Mouse (Mus musculus) midbrain, postnatal 0 days (tissue): ENCODE results near the gene Lamc2. TPM values are rescaled to one million over a fixed set of nuclear protein-coding genes. Genes with fewer than 3 reads are reported as not detected.
A peak's percentile ranks its signal among the peaks of the same experiment; 100 is the strongest.
"Not testable (repeated sequence)": the region's sequence is repeated elsewhere in the genome, so short reads cannot be mapped to it uniquely, and the experiment has no call there.

ENCODE experiments used
- ATAC-seq: fragments of 200-750 bp; cut with Nextera tagmentation; 2 replicates; pipeline ENCODE4 v1.8.0; 2017; ENCODE audit warnings: moderate number of reproducible peaks, mild to moderate bottlenecking, moderate TSS enrichment, moderate library complexity; ENCODE audit not compliant: low FRiP score
- DNase-seq: peaks from one replicate; pipeline ENCODE4 v3.0.0-alpha.2; 2015; ENCODE audit warnings: low spot score
- H3K27ac ChIP-seq: fragments of 300-500 bp; sonication (generic); 2 replicates; pipeline ENCODE4 v1.5.1; 2014; ENCODE audit warnings: low read depth, mild to moderate bottlenecking, low read length, mixed read lengths
- H3K27me3 ChIP-seq: fragments of 300-500 bp; sonication (generic); 2 replicates; pipeline ENCODE4 v1.6.1; 2014; ENCODE audit warnings: low read length, control low read depth, mixed read lengths; ENCODE audit not compliant: insufficient read depth
- H3K36me3 ChIP-seq: fragments of 300-500 bp; sonication (generic); 2 replicates; pipeline ENCODE4 v1.6.1; 2014; ENCODE audit warnings: low read length, control low read depth, mixed read lengths; ENCODE audit not compliant: insufficient read depth
- H3K4me1 ChIP-seq: fragments of 300-500 bp; sonication (generic); 2 replicates; pipeline ENCODE4 v1.6.1; 2014; ENCODE audit warnings: mild to moderate bottlenecking, control low read depth, antibody characterized with exemption, low read length, mixed read lengths; ENCODE audit not compliant: insufficient read depth
- H3K4me2 ChIP-seq: fragments of 300-500 bp; sonication (generic); 2 replicates; pipeline ENCODE4 v1.6.1; 2014; ENCODE audit warnings: low read depth, mild to moderate bottlenecking, low read length, mixed read lengths; ENCODE audit not compliant: poor library complexity, severe bottlenecking
- H3K4me3 ChIP-seq: fragments of 300-500 bp; sonication (generic); 2 replicates; pipeline ENCODE4 v1.5.1; 2014; ENCODE audit warnings: low read depth, mild to moderate bottlenecking, low read length, moderate library complexity
- H3K9ac ChIP-seq: fragments of 300-500 bp; sonication (generic); replicated peaks from 2 replicates; pipeline ENCODE4 v1.6.1; 2014; ENCODE audit warnings: mild to moderate bottlenecking, low read length, moderate library complexity, mixed read lengths; ENCODE audit not compliant: poor library complexity, severe bottlenecking
- H3K9me3 ChIP-seq: fragments of 300-500 bp; sonication (generic); 2 replicates; pipeline ENCODE4 v1.6.1; 2016; ENCODE audit warnings: low read length, control low read depth
- CTCF ChIP-seq: IDR thresholded peaks from 2 replicates; pipeline ENCODE4 v1.5.1; 2016; ENCODE audit warnings: antibody characterized with exemption, mild to moderate bottlenecking
- WGBS: fragments of 180-500 bp; shearing (Covaris S2); extraction: QIAGEN DNeasy Blood & Tissue Kit; methylation state at CpG from one replicate; pipeline ENCODE4 v1.1.7; 2014; 5-methylcytosine and 5-hydroxymethylcytosine counted together
- polyA plus RNA-seq: library from polyadenylated mRNA; unstranded; fragments of >200 nt; fragmentation: Nextera tagmentation; extraction: Ambion mirVana; gene quantifications from 2 replicates; pipeline ENCODE4 v1.2.1, GENCODE M21; 2015
- total RNA-seq: library from RNA; depleted of rRNA; stranded (reverse); fragments of >200 nt; gene quantifications from 2 replicates; pipeline ENCODE4 v1.2.3, GENCODE M21; 2014

Lamc2 gene
- total and polyA plus RNA-seq, 2 experiments from 2014 or later, result 5.0 to 7.6 TPM

DNA sequence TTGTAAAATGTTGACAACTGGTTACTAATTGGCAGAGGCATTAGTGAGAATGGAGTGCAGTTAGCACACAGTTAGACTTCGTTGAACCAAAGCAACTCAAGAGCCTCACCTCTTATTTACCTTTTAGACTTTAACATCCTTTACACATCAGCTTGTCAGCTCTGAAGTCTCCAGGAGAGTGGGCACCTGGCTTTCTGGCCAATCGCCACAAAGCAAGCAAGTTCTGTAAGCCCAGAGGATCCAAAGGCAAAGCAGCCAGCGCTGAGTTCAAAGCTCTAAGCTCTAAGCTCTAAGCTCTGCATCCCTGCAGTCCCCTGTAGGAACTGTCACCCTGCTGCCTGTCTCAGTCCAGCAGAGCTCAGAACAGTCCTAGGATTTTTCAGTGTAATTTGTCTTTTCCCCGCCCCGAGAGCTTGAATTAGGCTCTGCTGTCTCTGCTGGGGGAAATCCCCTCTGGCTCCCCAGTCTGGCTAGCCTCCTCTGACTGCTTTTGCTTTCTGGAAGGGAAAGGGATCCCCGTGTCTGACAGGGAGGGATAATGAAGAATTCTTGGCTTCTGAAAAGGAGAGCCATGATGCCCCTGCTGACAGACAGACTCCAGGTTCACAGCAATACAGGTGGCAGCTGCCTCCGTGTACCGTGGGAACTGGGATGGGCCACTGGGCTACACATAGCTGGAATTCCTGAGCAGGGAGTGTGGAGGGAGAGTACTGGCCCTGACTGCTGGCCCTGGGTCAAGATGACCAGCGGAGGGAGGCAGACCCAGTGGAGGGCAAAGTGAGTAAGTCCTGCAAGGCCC, 94.6 kb downstream of the Lamc2 start:
- no peak for TF ChIP-seq CTCF
- ATAC-seq, result peak; percentile 25; the same call in 1 of the 2 replicates
- no peak for DNase-seq
- H3K4me1 ChIP-seq, result no peaks in the 10 kb centered on the region
- 0 out of 2 replicates have a peak overlapping the region, but pooled peaks have one; percentile 8 for H3K9ac ChIP-seq
- H3K27ac ChIP-seq, result no peak overlapping the region
- H3K36me3 ChIP-seq, result peaks cover 13% of the 10 kb centered on the region; the same call in 1 of the 2 replicates
- no peaks in the 10 kb centered on the region for H3K9me3 ChIP-seq
- 32% methylated on average over 9 of the region's 9 CpGs for WGBS
- H3K4me2 ChIP-seq, result no peak overlapping the region
- H3K4me3 ChIP-seq, result no peak overlapping the region
- no peaks in the 10 kb centered on the region for H3K27me3 ChIP-seq

DNA sequence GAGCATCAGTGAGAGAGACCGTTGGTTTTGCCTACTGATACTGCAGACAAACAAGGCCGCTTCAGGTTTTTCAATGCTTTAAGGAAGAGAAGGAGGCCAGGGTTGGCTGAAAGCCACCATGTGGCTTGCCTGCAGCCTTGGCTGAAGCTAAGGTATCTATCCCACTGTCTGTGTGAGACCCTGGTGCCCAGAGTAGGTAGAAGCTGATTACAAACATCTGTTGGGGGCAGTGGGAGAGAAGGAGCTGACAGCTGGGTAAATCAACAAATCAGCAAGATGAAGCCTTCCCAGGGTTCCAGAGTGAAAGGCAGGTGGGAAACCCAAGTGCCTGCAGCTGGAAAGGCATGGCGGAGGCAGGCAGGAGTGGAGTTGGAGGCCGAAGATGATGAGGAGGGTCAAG, 95.4 kb downstream of the Lamc2 start:
- Histone ChIP-seq H3K27ac (no peak overlapping the region), H3K36me3 (peaks cover 16% of the 10 kb centered on the region; the same call in 1 of the 2 replicates), H3K4me2 (no peak overlapping the region), H3K4me3 (no peak overlapping the region), H3K9me3 (no peaks in the 10 kb centered on the region), H3K9ac (no peak overlapping the region), H3K4me1 (no peaks in the 10 kb centered on the region), H3K27me3 (no peaks in the 10 kb centered on the region)
- no peak for TF ChIP-seq CTCF
- ATAC-seq, result no peak
- DNase-seq, result no peak
- WGBS, result 84% methylated on average over 4 of the region's 4 CpGs

DNA sequence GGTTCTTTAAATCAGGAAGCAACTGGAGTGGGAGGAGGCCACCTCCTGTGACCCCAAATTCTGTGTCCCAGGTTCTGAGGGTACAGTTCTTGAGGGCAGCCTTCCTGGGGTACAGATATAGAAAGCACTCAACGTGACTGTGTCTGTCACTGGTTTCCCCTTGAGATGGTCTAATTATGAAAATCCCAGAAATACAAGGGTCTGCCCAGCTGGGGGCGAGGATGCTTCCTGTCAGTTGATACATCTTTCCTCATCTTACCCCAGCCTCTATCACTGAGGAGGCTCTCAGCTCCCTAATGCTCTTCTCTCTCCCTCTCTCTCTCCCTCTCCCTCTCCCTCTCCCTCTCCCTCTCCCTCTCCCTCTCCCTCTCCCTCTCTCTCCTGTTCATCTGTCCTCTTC, 96.2 kb downstream of the Lamc2 start:
- Histone ChIP-seq H3K4me1 (no peaks in the 10 kb centered on the region), H3K27ac (no peak overlapping the region), H3K9ac (no peak overlapping the region), H3K4me3 (no peak overlapping the region), H3K27me3 (no peaks in the 10 kb centered on the region), H3K4me2 (no peak overlapping the region), H3K36me3 (peaks cover 16% of the 10 kb centered on the region; the same call in 1 of the 2 replicates), H3K9me3 (no peaks in the 10 kb centered on the region)
- 59% methylated on average over 2 of the region's 2 CpGs for WGBS
- no peak for ATAC-seq
- no peak for TF ChIP-seq CTCF
- DNase-seq, result no peak

DNA sequence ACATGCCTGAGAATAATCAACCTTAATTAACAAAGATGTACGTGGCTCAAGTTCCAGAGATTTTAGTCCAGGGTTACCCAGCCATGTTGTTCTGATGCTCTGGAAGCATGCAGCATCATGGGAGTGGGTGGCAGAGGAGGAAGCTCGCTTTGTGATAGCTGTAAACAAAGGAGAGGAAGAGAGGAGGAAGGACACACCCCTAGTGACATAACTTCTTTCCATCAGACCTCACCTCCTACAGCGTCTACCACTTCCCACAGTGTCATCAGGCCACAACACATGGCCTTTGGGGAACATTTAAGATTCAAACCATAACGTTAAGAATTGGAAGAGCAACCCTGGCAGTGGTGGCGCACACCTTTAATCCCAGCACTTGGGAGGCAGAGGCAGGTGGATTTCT, 98.5 kb downstream of the Lamc2 start:
- Histone ChIP-seq H3K4me3 (no peak overlapping the region), H3K9me3 (no peaks in the 10 kb centered on the region), H3K27me3 (no peaks in the 10 kb centered on the region), H3K27ac (no peak overlapping the region), H3K9ac (no peak overlapping the region), H3K4me2 (no peak overlapping the region), H3K4me1 (no peaks in the 10 kb centered on the region), H3K36me3 (peaks cover 18% of the 10 kb centered on the region; the same call in 1 of the 2 replicates)
- DNase-seq (no peak), ATAC-seq (no peak)
- 86% methylated on average over 5 of the region's 5 CpGs for WGBS
- no peak for TF ChIP-seq CTCF

DNA sequence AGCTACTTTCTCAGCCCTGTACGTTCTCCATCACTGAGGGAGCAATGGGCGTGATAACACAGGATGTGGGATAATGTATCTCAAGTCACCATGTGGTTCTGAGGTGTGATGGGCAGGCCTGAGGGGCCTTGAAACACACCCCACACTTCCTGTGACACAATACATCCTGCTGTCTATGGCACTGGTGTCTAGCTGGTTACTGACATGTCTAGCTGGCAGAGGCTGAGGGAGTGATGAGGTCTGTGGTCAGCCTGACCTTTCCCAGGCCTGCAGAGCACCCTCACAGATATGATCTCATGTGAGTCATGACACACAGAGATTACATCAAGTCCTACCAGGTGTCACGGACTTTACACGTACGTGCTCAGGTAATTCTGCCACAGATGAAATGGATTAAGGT, 101.0 kb downstream of the Lamc2 start:
- DNase-seq, result no peak
- Histone ChIP-seq H3K27me3 (no peaks in the 10 kb centered on the region), H3K36me3 (peaks cover 18% of the 10 kb centered on the region; the same call in 1 of the 2 replicates), H3K9ac (no peak overlapping the region), H3K4me3 (no peak overlapping the region), H3K4me1 (no peaks in the 10 kb centered on the region), H3K27ac (no peak overlapping the region), H3K9me3 (no peaks in the 10 kb centered on the region), H3K4me2 (no peak overlapping the region)
- WGBS, result 91% methylated on average over 5 of the region's 5 CpGs
- TF ChIP-seq CTCF, result no peak
- ATAC-seq, result no peak

DNA sequence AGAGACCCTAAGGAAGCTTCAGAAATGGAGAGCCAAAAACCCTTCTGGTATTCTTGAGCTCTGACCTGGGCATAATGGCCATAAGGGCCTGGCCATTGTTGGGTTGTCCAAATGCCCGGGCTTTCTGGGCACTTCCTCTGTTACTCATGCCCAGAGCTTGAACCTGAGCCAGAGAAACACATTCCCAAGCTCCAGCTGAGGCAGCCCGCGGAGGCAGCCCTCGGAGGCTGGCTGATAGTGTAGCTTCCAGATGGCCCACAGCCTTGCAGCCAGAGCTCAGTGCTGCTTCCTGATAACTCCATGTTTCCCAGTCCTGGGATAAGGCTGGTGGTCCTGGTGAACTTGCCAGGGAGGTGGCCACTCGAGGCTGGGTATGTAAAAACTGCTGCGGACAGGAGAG, 102.1 kb downstream of the Lamc2 start:
- Histone ChIP-seq H3K4me2 (no peak overlapping the region), H3K27me3 (no peaks in the 10 kb centered on the region), H3K9ac (no peak overlapping the region), H3K36me3 (peaks cover 18% of the 10 kb centered on the region; the same call in 1 of the 2 replicates), H3K4me1 (no peaks in the 10 kb centered on the region), H3K9me3 (no peaks in the 10 kb centered on the region), H3K27ac (no peak overlapping the region), H3K4me3 (no peak overlapping the region)
- DNase-seq (peak; percentile 53), ATAC-seq (no peak)
- no peak for TF ChIP-seq CTCF
- WGBS, result 61% methylated on average over 6 of the region's 6 CpGs

DNA sequence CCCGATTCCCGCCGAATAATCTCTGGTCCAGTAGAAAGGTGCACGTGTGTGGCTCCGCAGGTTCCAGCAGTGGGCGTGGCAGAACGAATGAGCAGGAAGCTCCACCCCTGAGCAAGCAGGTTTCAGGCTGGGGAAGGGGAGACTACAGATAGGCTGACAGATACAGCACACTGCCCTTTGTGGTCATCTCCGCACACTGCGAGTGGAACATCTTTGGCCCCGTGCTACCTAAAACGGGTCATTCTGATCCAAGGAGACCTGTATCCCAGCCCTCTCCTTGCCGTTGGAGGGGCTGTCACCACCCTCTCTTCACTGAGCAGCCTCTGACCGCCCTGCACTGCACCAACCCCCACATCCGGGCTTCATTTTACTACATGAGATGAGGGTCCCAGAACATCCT, 103.0 kb downstream of the Lamc2 start:
- H3K9ac ChIP-seq, H3K27me3 ChIP-seq, ATAC-seq, H3K27ac ChIP-seq, DNase-seq, H3K4me1 ChIP-seq, H3K9me3 ChIP-seq, H3K4me3 ChIP-seq, H3K4me2 ChIP-seq: not testable (repeated sequence)
- 83% methylated on average over 7 of the region's 14 CpGs for WGBS
- H3K36me3 ChIP-seq, result peaks cover 11% of the 10 kb centered on the region; the same call in 1 of the 2 replicates
